Mouse (Mus musculus) testis, adult 2 months (tissue): Measurements from ENCODE around the gene Osbpl7. TPM values are rescaled to one million over a fixed set of nuclear protein-coding genes. Genes with fewer than 3 reads are reported as not detected.

ENCODE experiments used
- H3K27ac ChIP-seq: fragments of 200-500 bp; 2 replicates; pipeline ENCODE4 v1.5.1; 2012; ENCODE audit warnings: low read depth, low read length; ENCODE audit not compliant: control insufficient read depth, insufficient read depth
- H3K27me3 ChIP-seq: fragments of 200-500 bp; 2 replicates; pipeline ENCODE4 v1.6.1; 2012; ENCODE audit warnings: mild to moderate bottlenecking, low read length, moderate library complexity; ENCODE audit not compliant: control insufficient read depth, insufficient read depth
- H3K36me3 ChIP-seq: fragments of 200-500 bp; 2 replicates; pipeline ENCODE4 v1.6.1; 2012; ENCODE audit warnings: mild to moderate bottlenecking, low read length; ENCODE audit not compliant: control insufficient read depth, insufficient read depth
- H3K4me1 ChIP-seq: fragments of 200-500 bp; 2 replicates; pipeline ENCODE4 v1.6.1; 2012; ENCODE audit warnings: low read length; ENCODE audit not compliant: control insufficient read depth, insufficient read depth
- H3K4me3 ChIP-seq: fragments of 200-500 bp; 2 replicates; pipeline ENCODE4 v1.5.1; 2012; ENCODE audit warnings: low read depth, mild to moderate bottlenecking, low read length, moderate library complexity, mixed read lengths; ENCODE audit not compliant: control insufficient read depth
- CTCF ChIP-seq: fragments of 200-500 bp; IDR thresholded peaks from 2 replicates; pipeline ENCODE4 v1.5.1; 2012; ENCODE audit warnings: low read depth, mild to moderate bottlenecking, inconsistent platforms, low read length, moderate library complexity; ENCODE audit not compliant: control insufficient read depth, insufficient read depth, insufficient replicate concordance
- POLR2A ChIP-seq: fragments of 200-500 bp; IDR thresholded peaks from 2 replicates; pipeline ENCODE4 v1.6.1; 2012; ENCODE audit warnings: low read depth, mild to moderate bottlenecking, inconsistent platforms, low read length, moderate library complexity; ENCODE audit not compliant: control insufficient read depth
- polyA plus RNA-seq: library from polyadenylated mRNA; depleted of rRNA; stranded (reverse); fragments of >200 nt; gene quantifications from 2 replicates; pipeline ENCODE4 v1.2.3, GENCODE M21; 2012

Osbpl7 gene
- polyA plus RNA-seq, 1 experiment = 82.3 TPM

DNA sequence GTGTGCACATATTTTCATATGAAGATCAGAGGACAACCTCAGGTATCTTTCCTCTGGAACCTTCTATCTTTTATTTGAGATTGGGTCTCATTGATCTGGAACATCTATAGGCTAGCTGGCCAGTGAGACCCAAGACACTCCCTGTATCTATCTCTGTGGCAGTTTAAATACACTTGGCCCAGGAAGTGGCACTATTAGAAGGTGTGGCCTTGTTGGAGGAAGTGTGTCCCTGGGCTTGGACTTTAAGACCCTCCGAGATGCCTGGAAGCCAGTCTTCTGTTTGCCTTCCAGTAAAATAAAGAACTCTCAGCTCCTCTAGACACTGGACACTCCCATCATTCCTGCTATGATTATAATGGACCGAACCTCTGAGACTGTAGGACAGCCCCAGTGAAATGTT is 19.3 kb downstream of the Osbpl7 start:
- H3K36me3 ChIP-seq = no peaks in the 10 kb centered on the region
- no peak overlapping the region; the same call in 1 of the 2 replicates for H3K27ac ChIP-seq
- peaks cover 20% of the 10 kb centered on the region for H3K4me1 ChIP-seq
- TF ChIP-seq POLR2A (no peak), CTCF (no peak)
- H3K4me3 ChIP-seq = no peak overlapping the region
- H3K27me3 ChIP-seq = no peaks in the 10 kb centered on the region

DNA sequence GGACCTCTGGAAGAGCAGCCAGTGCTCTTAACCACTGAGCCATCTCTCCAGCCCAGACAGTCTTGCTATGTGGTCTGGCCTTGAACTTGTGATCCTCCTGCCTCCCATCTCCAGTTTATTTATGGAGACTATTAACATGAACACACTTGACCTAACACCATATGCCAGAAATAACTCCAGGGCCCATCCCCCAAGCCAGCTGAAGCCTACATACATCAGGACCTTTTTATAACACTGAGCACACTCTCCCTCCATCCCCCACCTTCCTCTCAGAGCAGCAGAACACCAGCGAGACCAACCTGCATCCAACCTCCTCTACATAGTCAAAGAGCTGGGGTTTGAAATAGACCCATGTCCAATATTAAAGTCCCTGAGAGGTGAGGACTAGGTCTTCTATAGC is 20.7 kb downstream of the Osbpl7 start:
- Histone ChIP-seq H3K27ac (no peak overlapping the region), H3K36me3 (no peaks in the 10 kb centered on the region), H3K4me3 (no peak overlapping the region), H3K4me1 (peaks cover 14% of the 10 kb centered on the region), H3K27me3 (no peaks in the 10 kb centered on the region)
- TF ChIP-seq POLR2A (no peak), CTCF (no peak)

DNA sequence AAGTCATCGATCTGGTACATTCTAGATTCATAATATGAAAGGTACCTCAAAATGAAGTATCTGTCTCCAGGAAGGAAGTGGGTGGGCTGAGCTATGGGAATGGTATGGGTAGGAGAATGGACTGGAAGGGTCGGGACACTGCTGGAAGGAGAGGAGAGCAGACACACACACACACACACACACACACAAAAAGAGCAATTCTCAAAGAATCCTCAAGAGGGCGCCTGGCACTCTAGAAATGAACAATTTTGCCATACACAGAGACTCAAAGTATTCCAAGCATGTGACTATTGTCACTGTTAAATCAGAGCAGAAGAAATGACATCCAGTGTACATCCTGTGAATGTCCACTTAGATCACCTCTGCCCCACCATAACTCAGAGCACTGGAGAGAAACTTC is 22.1 kb downstream of the Osbpl7 start:
- no peak overlapping the region for H3K27ac ChIP-seq
- H3K36me3 ChIP-seq = no peaks in the 10 kb centered on the region
- no peak overlapping the region for H3K4me3 ChIP-seq
- TF ChIP-seq POLR2A (no peak), CTCF (peak; percentile 33; the same call in 1 of the 2 replicates)
- peaks cover 6% of the 10 kb centered on the region for H3K4me1 ChIP-seq
- H3K27me3 ChIP-seq = no peaks in the 10 kb centered on the region

DNA sequence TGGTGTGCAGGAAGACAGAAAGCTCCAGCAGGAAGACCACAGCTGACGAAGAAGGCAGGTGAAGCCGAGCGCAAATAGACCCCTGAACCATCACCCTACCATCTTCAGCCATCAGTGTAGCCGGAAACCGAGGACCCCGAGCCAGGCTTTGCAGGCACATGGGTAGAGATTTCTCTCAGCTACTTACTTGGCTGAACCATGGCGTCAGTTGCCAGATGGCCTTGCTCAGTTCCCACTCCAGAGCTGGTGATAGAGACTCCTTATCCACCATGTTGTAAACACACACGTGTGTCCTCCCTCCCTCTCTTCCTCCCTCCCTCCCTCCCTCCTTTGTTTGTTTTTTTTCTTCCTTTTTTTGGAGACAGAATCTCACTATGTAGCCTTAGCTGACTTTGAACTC is 23.8 kb downstream of the Osbpl7 start:
- TF ChIP-seq CTCF = no peak
- H3K36me3 ChIP-seq = no peaks in the 10 kb centered on the region
- no peaks in the 10 kb centered on the region for H3K4me1 ChIP-seq
- no peaks in the 10 kb centered on the region for H3K27me3 ChIP-seq
- H3K4me3 ChIP-seq = no peak overlapping the region
- H3K27ac ChIP-seq = no peak overlapping the region

DNA sequence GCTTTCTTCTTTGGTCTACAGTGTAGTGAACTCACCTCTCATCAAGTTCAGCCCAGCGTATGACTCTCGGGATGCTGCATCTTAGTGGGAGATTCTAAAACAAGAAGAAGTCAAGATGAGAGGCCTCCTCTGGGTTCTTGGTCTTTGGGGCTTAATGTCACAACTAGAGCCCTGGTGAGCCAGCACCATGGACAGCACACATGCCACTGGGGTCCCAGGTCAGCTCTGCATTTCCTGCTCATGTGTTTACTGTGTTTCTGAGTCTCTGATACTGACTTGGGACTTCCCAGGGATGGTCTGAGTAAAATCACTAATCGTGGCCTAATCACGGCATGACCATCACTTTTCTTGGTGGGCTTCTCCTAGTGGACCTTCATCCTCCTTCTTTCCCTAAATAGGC is 28.3 kb downstream of the Osbpl7 start:
- Histone ChIP-seq H3K4me1 (no peaks in the 10 kb centered on the region), H3K36me3 (no peaks in the 10 kb centered on the region), H3K27me3 (no peaks in the 10 kb centered on the region), H3K4me3 (no peak overlapping the region), H3K27ac (no peak overlapping the region)
- no peak for TF ChIP-seq CTCF
- TF ChIP-seq POLR2A = no peak

DNA sequence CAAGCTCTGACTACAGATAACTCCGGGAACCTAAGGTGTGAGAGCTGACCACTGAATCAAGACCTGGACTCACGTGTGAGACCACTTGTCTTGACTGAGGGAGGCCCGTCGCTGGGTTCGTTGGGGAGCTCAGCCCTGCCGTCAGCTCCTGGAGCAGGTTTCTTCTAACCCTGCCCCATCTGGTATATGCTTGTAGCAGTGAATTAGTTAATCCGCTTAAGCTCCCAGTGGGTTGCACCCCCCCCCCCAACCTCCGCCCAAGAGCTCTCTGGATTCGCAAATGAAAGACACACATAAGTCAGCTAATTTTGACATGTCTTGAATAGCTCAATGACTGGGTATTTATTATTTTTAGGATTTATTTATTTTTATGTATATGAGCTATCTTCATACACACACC is 29.9 kb downstream of the Osbpl7 start:
- H3K4me1 ChIP-seq = no peaks in the 10 kb centered on the region
- TF ChIP-seq CTCF = no peak
- no peak for TF ChIP-seq POLR2A
- no peak overlapping the region for H3K4me3 ChIP-seq
- H3K36me3 ChIP-seq = no peaks in the 10 kb centered on the region
- no peaks in the 10 kb centered on the region for H3K27me3 ChIP-seq
- H3K27ac ChIP-seq = no peak overlapping the region

DNA sequence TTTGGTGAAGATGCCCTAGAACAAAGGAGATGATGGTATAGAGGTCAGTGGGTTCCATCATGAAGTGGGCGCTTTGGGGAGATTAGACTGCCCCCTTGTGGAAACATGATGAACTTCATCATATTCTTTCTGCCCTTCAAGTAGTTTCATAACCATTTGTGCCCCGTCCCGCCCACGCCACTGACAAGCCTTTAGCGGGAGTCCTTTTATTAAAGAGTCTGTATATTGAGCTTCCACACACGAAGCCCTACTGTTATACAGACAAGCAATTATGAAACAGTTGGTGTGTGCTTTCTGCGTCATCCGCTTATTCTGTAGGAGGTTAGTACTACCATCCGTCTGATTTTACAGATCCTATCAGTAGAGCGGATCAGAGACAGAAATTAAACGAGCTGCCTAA is 32.5 kb downstream of the Osbpl7 start:
- Histone ChIP-seq H3K27ac (no peak overlapping the region), H3K27me3 (no peaks in the 10 kb centered on the region), H3K36me3 (no peaks in the 10 kb centered on the region), H3K4me1 (no peaks in the 10 kb centered on the region), H3K4me3 (no peak overlapping the region)
- no peak for TF ChIP-seq POLR2A
- peak; percentile 52; the same call in 1 of the 2 replicates for TF ChIP-seq CTCF
